Comparison of ENCODE assay signal across 9 mouse cellular contexts in genomic region chr14:29721488-29722385, GRCm38 (mm10). TPM values are rescaled to one million over a fixed set of nuclear protein-coding genes. Genes with fewer than 3 reads are reported as not detected.
DNase-seq lines count a peak whose midpoint lies in the region; ATAC-seq and TF ChIP-seq lines count a peak whose summit lies in the region.
"Had no signal": no experiment of that assay in that cellular context is flagged by ENCODE, and none has a peak within 500 bp of the region (broad histone marks: within the 10 kb centered on the region; RNA-seq: fewer than 3 reads in every experiment).

Gene Cacna2d3, minus strand, starts transcription at chr14:29721864.

- no peaks in the 10 kb centered on the region for H3K9me3 ChIP-seq in forebrain, embryonic 16.5 days (ENCODE audit: control insufficient read depth, low read length)
- no peaks in the 10 kb centered on the region for H3K9me3 ChIP-seq in liver, postnatal 0 days (ENCODE audit: low read length)

- peak within 1 kb of the TSS; percentile 69 for H3K27ac ChIP-seq in forebrain, embryonic 16.5 days (ENCODE audit: low read length)
- H3K27ac ChIP-seq in layer of hippocampus, adult 2 months = peak within 1 kb of the TSS; percentile 91
- H3K27ac ChIP-seq in liver, postnatal 0 days (ENCODE audit: low read depth) = no peak within 1 kb of the TSS

- H3K9ac ChIP-seq in forebrain, embryonic 16.5 days (replicated peaks; ENCODE audit: low read depth, low read length) = peak within 1 kb of the TSS; percentile 81
- H3K9ac ChIP-seq in liver, postnatal 0 days (replicated peaks) = no peak within 1 kb of the TSS

- intact Hi-C loops in heart, postnatal 36 days (cut with DNase I) = no loop called here

- under 1% methylated on average over 77 of the region's 109 CpGs for WGBS in forebrain, embryonic 16.5 days
- WGBS in liver, postnatal 0 days (ENCODE audit: insufficient replicate concordance) = 1% methylated on average over 37 of the region's 109 CpGs

- H3K4me2 ChIP-seq in forebrain, embryonic 16.5 days (ENCODE audit: low read length) = peak within 1 kb of the TSS; percentile 98
- peak within 1 kb of the TSS; percentile 68 for H3K4me2 ChIP-seq in liver, postnatal 0 days (ENCODE audit: low read depth, low read length)

- DNase-seq in A20 (ENCODE audit: low read depth, low spot score) = peak; percentile 57
- peak; percentile 44 for DNase-seq in cerebellum, adult 11-12 months
- DNase-seq in heart, postnatal 36 days = peak; percentile 44 to 54
- DNase-seq in layer of hippocampus, adult 2 months (ENCODE audit: low spot score in 2 of 2) = peak in 1 of 2 experiments; percentile 53
- DNase-seq in liver, postnatal 0 days = peak; percentile 20
- DNase-seq in ovary, postnatal 10 days (ENCODE audit: low spot score) = peak; percentile 37
- no peak for DNase-seq in thymus, postnatal 36 days

- ATAC-seq in forebrain, embryonic 16.5 days = peak; percentile 84
- ATAC-seq in liver, postnatal 0 days = no peak

- no peaks in the 10 kb centered on the region for H3K36me3 ChIP-seq in forebrain, embryonic 16.5 days (ENCODE audit: control insufficient read depth, insufficient read depth)
- no peaks in the 10 kb centered on the region for H3K36me3 ChIP-seq in liver, postnatal 0 days (replicated peaks; ENCODE audit: insufficient read depth, low read length)

- TF ChIP-seq EP300 in liver, postnatal 0 days (IDR thresholded peaks at IDR 0.05; ENCODE audit: low read depth) = no peak

- peaks cover 6% of the 10 kb centered on the region for H3K27me3 ChIP-seq in forebrain, embryonic 16.5 days (replicated peaks; ENCODE audit: control insufficient read depth, insufficient read depth, low read length)
- H3K27me3 ChIP-seq in liver, postnatal 0 days (ENCODE audit: insufficient read depth, low read length) = peaks cover 77% of the 10 kb centered on the region

- peaks cover 34% of the 10 kb centered on the region for H3K4me1 ChIP-seq in forebrain, embryonic 16.5 days (replicated peaks; ENCODE audit: control insufficient read depth, insufficient read depth, low read length)
- H3K4me1 ChIP-seq in liver, postnatal 0 days (ENCODE audit: insufficient read depth) = peaks cover 4% of the 10 kb centered on the region

- H3K4me3 ChIP-seq in forebrain, embryonic 16.5 days (replicated peaks; ENCODE audit: low read length) = peak within 1 kb of the TSS; percentile 83
- peak within 1 kb of the TSS; percentile 89 for H3K4me3 ChIP-seq in layer of hippocampus, adult 2 months
- H3K4me3 ChIP-seq in liver, postnatal 0 days (ENCODE audit: low read depth, low read length) = peak within 1 kb of the TSS; percentile 40

- no peak for TF ChIP-seq CTCF in layer of hippocampus, adult 2 months (conservative IDR thresholded peaks at IDR 0.05)
- no peak for TF ChIP-seq CTCF in liver, postnatal 0 days (IDR thresholded peaks at IDR 0.05; ENCODE audit: low read depth)

RNA-seq across cellular contexts. Expression of gene Cacna2d3, which starts in this region (rescaled TPM):
- 23.5 and 34.0 TPM in 2 replicates for polyA plus RNA-seq in forebrain, embryonic 16.5 days (2015; fragmentation: Nextera tagmentation; extraction: Ambion mirVana)
- total RNA-seq in heart, postnatal 36 days (2021) = 1 to 10 TPM in 1 of 2 experiments, under 1 TPM in 1; 0.47 to 1.2 TPM
- 100 to 1,000 TPM in 1 of 2 experiments, 10 to 100 TPM in 1; 98.7 to 101 TPM for total RNA-seq in layer of hippocampus, adult 2 months (2021)
- polyA plus RNA-seq in liver, postnatal 0 days (2015; fragmentation: Nextera tagmentation; extraction: Ambion mirVana) = not detected in 2 replicates
- total RNA-seq: CH12.LX had no signal

Comparison
In these comparisons a context has a peak if more than half of its experiments do, and no peak if none do; other contexts are left out.
1. RNA of gene Cacna2d3 (total RNA-seq): 98.7 to 101 TPM in layer of hippocampus, adult 2 months; 0.47 to 1.2 TPM in heart, postnatal 36 days; every median in the first group is over 10 times any median in the second.
2. RNA of gene Cacna2d3 (polyA plus RNA-seq): 23.5 to 34.0 TPM in forebrain, embryonic 16.5 days; not detected in liver, postnatal 0 days; every median in the first group is over 10 times any median in the second.
3. Peak in DNase-seq, H3K4me3 ChIP-seq and H3K4me2 ChIP-seq in liver, postnatal 0 days; RNA of the gene not detected or under 1 TPM.
4. DNase-seq: peak in A20 (single experiment), cerebellum, adult 11-12 months (single experiment), heart, postnatal 36 days (2 of 2) and ovary, postnatal 10 days (single experiment); none in thymus, postnatal 36 days (0 of 2).
5. Peak in every context shown above with its lines, with median percentiles within 50 percentile points of each other: H3K4me3 ChIP-seq.